Mouse (Mus musculus): Measurements from ENCODE around the gene Loxl1. TPM values are rescaled to one million over a fixed set of nuclear protein-coding genes. Genes with fewer than 3 reads are reported as not detected.

Gene Loxl1
- polyA plus RNA-seq, 1 experiment from 2014 or later = 19.1 TPM

DNA sequence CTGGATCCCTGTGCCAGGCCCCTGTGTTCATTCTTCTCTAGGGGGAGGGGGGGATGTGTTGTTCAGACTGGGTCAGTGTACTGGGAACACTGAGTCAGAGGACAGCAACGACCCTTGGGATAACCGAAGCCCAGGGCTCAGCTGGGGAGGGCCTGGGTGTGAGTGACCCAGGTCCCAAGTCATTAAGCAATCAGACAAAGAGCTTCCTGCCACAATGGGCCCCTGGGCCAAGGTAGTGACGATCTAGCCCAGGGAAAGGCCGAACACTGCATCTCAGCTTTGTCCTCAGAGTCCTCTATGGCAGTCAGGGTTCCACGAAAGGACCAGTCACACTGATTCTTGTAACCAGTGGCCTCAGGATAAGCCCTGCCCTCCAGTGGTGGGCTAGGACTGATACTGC is 9.9 kb downstream of the Loxl1 start:
- Histone ChIP-seq H3K4me3 (ENCODE audit: low read length) (no peak overlapping the region), H3K36me3 (ENCODE audit: control insufficient read depth, insufficient read depth, low read length) (no peaks in the 10 kb centered on the region), H3K9me3 (ENCODE audit: control insufficient read depth, low read length) (no peaks in the 10 kb centered on the region), H3K27ac (ENCODE audit: low read length) (0 out of 2 replicates have a peak overlapping the region, but pooled peaks have one; percentile 71), H3K9ac (ENCODE audit: low read depth, low read length) (no peak overlapping the region), H3K4me2 (ENCODE audit: low read depth, low read length) (no peak overlapping the region), H3K27me3 (replicated peaks; ENCODE audit: control insufficient read depth, insufficient read depth, low read length) (no peaks in the 10 kb centered on the region), H3K4me1 (ENCODE audit: control insufficient read depth, insufficient read depth, low read length) (peaks cover 26% of the 10 kb centered on the region)
- WGBS = 59% methylated on average over 5 of the region's 5 CpGs
- ATAC-seq = no peak

DNA sequence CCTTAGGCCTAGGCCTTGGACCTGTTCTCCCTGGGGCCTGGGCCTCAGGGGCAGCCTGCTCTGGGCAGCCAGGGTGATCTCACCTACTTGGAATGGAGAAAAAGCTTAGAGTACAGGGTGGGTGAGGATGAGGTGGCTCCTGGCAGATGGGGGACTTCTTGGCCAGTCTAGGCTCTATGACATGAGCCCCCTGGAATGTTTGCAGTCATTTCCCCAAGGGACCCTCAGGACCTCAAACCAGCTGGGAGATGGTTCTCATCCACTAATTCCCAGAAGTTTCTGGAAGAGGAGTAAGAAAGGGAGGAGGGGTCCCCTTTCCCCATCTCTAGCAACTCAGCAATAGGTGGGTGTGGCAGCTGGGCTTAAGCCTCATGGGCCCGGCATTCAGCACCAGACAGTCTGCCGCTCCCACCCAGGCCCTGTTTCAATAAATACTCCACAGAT is 13.6 kb downstream of the Loxl1 start:
- no peaks in the 10 kb centered on the region for H3K9me3 ChIP-seq (ENCODE audit: control insufficient read depth, low read length)
- H3K4me3 ChIP-seq (ENCODE audit: low read length) = no peak overlapping the region
- ATAC-seq = peak; percentile 48
- H3K4me1 ChIP-seq (ENCODE audit: control insufficient read depth, insufficient read depth, low read length) = peaks cover 36% of the 10 kb centered on the region
- H3K4me2 ChIP-seq (ENCODE audit: low read depth, low read length) = no peak overlapping the region
- no peak overlapping the region for H3K9ac ChIP-seq (ENCODE audit: low read depth, low read length)
- H3K27me3 ChIP-seq (replicated peaks; ENCODE audit: control insufficient read depth, insufficient read depth, low read length) = no peaks in the 10 kb centered on the region
- no peaks in the 10 kb centered on the region for H3K36me3 ChIP-seq (ENCODE audit: control insufficient read depth, insufficient read depth, low read length)
- H3K27ac ChIP-seq (ENCODE audit: low read length) = peak overlapping the region; percentile 30
- WGBS = 37% methylated on average over 2 of the region's 2 CpGs

DNA sequence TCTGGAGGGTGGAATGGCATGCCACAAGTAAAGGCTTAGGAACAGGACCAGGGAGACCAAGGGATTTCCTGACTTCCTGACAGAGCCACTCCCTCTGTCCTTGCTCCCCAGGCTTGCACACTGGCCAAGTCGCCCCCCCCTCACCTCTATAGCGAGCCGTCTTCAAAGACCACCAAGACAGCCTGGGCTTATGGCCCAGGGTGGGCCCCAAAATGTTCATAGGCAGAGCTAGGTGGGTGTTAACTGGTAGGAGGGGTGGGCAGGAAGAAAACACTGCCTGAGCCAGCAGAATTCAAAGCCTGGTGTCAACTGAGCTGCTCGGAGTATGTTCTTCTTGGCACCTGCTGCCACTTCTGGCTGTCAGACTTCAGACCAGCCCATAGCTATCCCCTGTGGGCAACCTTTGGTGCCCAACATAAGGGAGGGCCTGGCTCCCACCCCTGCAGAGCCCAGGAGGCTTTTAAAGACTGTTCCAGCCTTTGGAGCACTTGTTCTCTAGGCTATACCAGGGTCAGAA is 15.0 kb downstream of the Loxl1 start:
- ATAC-seq = no peak
- H3K4me2 ChIP-seq (ENCODE audit: low read depth, low read length) = no peak overlapping the region
- no peak overlapping the region for H3K27ac ChIP-seq (ENCODE audit: low read length)
- H3K9me3 ChIP-seq (ENCODE audit: control insufficient read depth, low read length) = no peaks in the 10 kb centered on the region
- H3K36me3 ChIP-seq (ENCODE audit: control insufficient read depth, insufficient read depth, low read length) = no peaks in the 10 kb centered on the region
- H3K4me1 ChIP-seq (ENCODE audit: control insufficient read depth, insufficient read depth, low read length) = peaks cover 25% of the 10 kb centered on the region
- WGBS = 64% methylated on average over 4 of the region's 4 CpGs
- H3K27me3 ChIP-seq (replicated peaks; ENCODE audit: control insufficient read depth, insufficient read depth, low read length) = no peaks in the 10 kb centered on the region
- no peak overlapping the region for H3K4me3 ChIP-seq (ENCODE audit: low read length)
- H3K9ac ChIP-seq (ENCODE audit: low read depth, low read length) = no peak overlapping the region

DNA sequence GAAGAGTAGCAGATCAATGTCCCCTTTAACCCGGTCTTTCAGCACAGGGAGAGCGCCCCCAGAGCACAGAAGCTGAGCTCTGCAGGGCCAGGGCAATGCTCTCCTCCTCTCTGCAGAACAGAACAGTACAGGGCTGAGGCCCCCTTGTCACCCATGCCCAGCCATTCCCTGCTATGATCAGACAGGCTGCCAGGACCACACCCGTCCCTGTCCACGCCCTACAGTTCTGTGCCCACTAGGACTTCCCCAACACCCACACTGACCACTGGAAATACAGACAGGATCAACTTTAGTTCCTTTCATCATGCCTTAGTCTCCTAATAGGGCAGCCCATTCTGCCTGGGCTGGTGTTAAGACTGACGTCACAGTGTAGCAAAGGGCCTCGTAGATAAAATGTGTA is 15.9 kb downstream of the Loxl1 start:
- H3K9me3 ChIP-seq (ENCODE audit: control insufficient read depth, low read length) = no peaks in the 10 kb centered on the region
- ATAC-seq = no peak
- no peak overlapping the region for H3K9ac ChIP-seq (ENCODE audit: low read depth, low read length)
- H3K4me1 ChIP-seq (ENCODE audit: control insufficient read depth, insufficient read depth, low read length) = peaks cover 25% of the 10 kb centered on the region
- no peak overlapping the region for H3K27ac ChIP-seq (ENCODE audit: low read length)
- no peak overlapping the region for H3K4me2 ChIP-seq (ENCODE audit: low read depth, low read length)
- H3K27me3 ChIP-seq (replicated peaks; ENCODE audit: control insufficient read depth, insufficient read depth, low read length) = no peaks in the 10 kb centered on the region
- no peaks in the 10 kb centered on the region for H3K36me3 ChIP-seq (ENCODE audit: control insufficient read depth, insufficient read depth, low read length)
- 65% methylated on average over 6 of the region's 6 CpGs for WGBS
- H3K4me3 ChIP-seq (ENCODE audit: low read length) = no peak overlapping the region

DNA sequence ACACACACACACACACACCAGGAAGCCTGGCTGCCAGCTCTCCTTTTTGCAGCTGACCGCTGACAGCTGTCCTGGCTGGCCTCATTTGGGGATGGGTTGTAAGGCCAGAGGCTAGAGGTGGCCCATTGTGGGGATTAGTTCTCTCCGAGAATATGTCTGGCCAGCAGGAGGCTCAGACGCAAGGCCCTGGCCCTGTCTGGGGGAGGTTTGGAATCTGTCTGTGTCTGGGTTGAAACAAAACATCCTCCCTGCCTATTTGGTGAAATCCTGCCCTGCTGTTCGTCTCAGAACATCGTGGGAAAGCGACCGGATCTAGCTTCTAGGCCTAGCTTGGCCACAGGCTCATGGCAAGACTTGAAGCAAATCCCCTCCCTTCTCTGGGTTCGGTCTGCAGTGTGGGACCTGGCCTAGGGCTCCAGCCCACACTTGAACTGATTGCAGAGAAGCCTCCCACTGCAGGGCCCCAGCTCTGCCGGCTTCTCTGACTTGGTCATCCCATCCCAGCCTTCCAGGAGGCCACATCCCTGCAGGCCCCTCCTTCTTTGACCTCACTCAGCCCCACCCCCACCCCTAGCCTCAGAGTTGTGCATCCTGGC is 17.1 kb downstream of the Loxl1 start:
- Histone ChIP-seq H3K9ac (ENCODE audit: low read depth, low read length) (0 out of 2 replicates have a peak overlapping the region, but pooled peaks have one; percentile 40), H3K36me3 (ENCODE audit: control insufficient read depth, insufficient read depth, low read length) (no peaks in the 10 kb centered on the region), H3K4me1 (ENCODE audit: control insufficient read depth, insufficient read depth, low read length) (peaks cover 25% of the 10 kb centered on the region), H3K9me3 (ENCODE audit: control insufficient read depth, low read length) (no peaks in the 10 kb centered on the region), H3K4me3 (ENCODE audit: low read length) (no peak overlapping the region), H3K27me3 (replicated peaks; ENCODE audit: control insufficient read depth, insufficient read depth, low read length) (no peaks in the 10 kb centered on the region), H3K27ac (ENCODE audit: low read length) (peak overlapping the region; percentile 77), H3K4me2 (ENCODE audit: low read depth, low read length) (no peak overlapping the region)
- 30% methylated on average over 9 of the region's 9 CpGs for WGBS
- peak; percentile 70 for ATAC-seq

DNA sequence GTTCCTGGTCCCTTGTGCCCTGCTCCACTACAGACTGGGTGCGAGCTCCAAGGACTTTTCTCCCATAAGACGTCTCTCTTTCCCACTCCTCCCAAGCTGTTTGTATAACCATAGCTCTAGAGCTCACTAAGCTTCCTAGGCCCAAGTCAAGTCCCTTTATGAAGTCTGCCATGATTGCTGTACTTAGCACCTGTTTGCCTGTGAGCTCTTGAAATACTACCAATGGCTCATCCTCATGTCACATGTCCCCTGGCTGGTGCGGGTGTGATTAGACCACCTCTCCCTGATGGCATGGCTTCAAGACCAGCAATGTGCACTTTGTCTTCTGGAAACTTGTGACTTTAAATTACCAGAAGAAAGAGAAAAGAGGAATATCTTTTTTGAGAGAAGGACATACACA is 17.6 kb downstream of the Loxl1 start:
- Histone ChIP-seq H3K4me2 (ENCODE audit: low read depth, low read length) (no peak overlapping the region), H3K9me3 (ENCODE audit: control insufficient read depth, low read length) (no peaks in the 10 kb centered on the region), H3K4me3 (ENCODE audit: low read length) (no peak overlapping the region), H3K36me3 (ENCODE audit: control insufficient read depth, insufficient read depth, low read length) (no peaks in the 10 kb centered on the region), H3K27ac (ENCODE audit: low read length) (peak overlapping the region; percentile 77), H3K27me3 (replicated peaks; ENCODE audit: control insufficient read depth, insufficient read depth, low read length) (no peaks in the 10 kb centered on the region), H3K9ac (ENCODE audit: low read depth, low read length) (no peak overlapping the region), H3K4me1 (ENCODE audit: control insufficient read depth, insufficient read depth, low read length) (peaks cover 25% of the 10 kb centered on the region)
- no peak for ATAC-seq
- 86% methylated on average over 3 of the region's 3 CpGs for WGBS

DNA sequence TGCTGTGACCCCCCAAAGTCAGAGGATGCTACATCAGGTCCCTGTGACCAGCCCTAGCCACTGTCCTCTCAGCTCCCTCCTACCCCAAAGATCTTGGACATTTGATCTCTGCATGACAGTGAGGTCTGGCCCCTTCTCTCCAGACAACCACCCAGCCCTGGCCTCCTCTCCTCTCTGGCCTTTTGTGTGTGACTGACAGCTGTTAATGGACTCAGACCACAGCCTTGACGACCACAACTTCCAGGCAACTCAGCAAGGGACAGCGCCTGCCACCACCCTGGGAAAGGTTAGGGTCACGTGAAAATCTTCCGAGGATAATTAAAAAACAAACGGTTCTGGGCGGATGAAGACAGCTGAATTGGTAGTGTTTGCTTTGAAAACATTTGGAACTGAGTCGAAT is 18.5 kb downstream of the Loxl1 start:
- H3K36me3 ChIP-seq (ENCODE audit: control insufficient read depth, insufficient read depth, low read length) = no peaks in the 10 kb centered on the region
- no peak for ATAC-seq
- no peak overlapping the region for H3K4me3 ChIP-seq (ENCODE audit: low read length)
- WGBS = 62% methylated on average over 7 of the region's 7 CpGs
- H3K4me1 ChIP-seq (ENCODE audit: control insufficient read depth, insufficient read depth, low read length) = peaks cover 18% of the 10 kb centered on the region
- no peaks in the 10 kb centered on the region for H3K9me3 ChIP-seq (ENCODE audit: control insufficient read depth, low read length)
- H3K27ac ChIP-seq (ENCODE audit: low read length) = no peak overlapping the region
- no peaks in the 10 kb centered on the region for H3K27me3 ChIP-seq (replicated peaks; ENCODE audit: control insufficient read depth, insufficient read depth, low read length)
- no peak overlapping the region for H3K4me2 ChIP-seq (ENCODE audit: low read depth, low read length)
- no peak overlapping the region for H3K9ac ChIP-seq (ENCODE audit: low read depth, low read length)

DNA sequence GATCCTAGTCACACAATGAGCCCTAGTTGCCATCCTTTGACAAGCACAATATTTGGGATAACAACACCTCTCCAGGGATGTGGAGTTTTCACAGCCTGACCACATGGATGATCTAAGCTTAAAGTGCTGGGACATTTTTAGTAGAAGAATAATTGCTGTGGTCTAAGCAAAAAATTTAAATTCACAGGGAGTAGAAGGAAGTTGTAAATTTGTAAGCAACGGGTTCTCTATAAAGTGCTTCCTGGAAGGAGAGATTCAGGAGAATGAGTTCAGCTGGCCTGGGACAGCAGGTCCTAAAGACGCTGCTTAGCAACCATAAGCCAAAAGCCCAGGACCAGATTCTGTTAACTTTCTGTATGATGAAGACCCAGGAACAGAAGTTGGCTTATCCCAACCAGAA is 23.1 kb downstream of the Loxl1 start:
- Histone ChIP-seq H3K27me3 (replicated peaks; ENCODE audit: control insufficient read depth, insufficient read depth, low read length) (no peaks in the 10 kb centered on the region), H3K9ac (ENCODE audit: low read depth, low read length) (no peak overlapping the region), H3K36me3 (ENCODE audit: control insufficient read depth, insufficient read depth, low read length) (no peaks in the 10 kb centered on the region), H3K27ac (ENCODE audit: low read length) (no peak overlapping the region), H3K4me2 (ENCODE audit: low read depth, low read length) (no peak overlapping the region), H3K4me1 (ENCODE audit: control insufficient read depth, insufficient read depth, low read length) (0 out of 2 replicates have a peak, but pooled peaks cover 2% of the 10 kb centered on the region), H3K9me3 (ENCODE audit: control insufficient read depth, low read length) (no peaks in the 10 kb centered on the region), H3K4me3 (ENCODE audit: low read length) (no peak overlapping the region)
- 58% methylated on average over 2 of the region's 2 CpGs for WGBS
- no peak for ATAC-seq

DNA sequence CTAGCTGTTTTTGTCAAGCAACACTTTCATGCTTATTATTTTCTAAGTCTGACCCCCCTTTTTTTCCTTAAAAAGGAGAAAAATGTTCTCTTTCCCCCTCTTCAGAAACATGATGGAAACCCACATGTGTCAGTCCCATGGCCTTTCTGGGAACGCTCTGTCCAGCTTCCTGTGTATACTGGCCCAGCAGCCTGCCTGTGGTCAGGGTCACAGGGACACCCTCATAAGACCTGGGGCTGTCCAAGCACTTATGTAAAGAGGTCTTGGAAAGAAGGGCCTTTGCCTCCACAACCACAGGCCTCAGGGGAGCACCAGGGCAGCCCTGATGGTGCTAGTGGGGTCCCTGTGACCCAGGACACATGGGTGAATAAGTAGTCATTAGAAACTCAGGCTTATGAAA is 23.9 kb downstream of the Loxl1 start:
- no peak overlapping the region for H3K27ac ChIP-seq (ENCODE audit: low read length)
- no peaks in the 10 kb centered on the region for H3K9me3 ChIP-seq (ENCODE audit: control insufficient read depth, low read length)
- no peaks in the 10 kb centered on the region for H3K27me3 ChIP-seq (replicated peaks; ENCODE audit: control insufficient read depth, insufficient read depth, low read length)
- no peak overlapping the region for H3K4me2 ChIP-seq (ENCODE audit: low read depth, low read length)
- H3K4me3 ChIP-seq (ENCODE audit: low read length) = no peak overlapping the region
- 0 out of 2 replicates have a peak, but pooled peaks cover under 1% of the 10 kb centered on the region for H3K4me1 ChIP-seq (ENCODE audit: control insufficient read depth, insufficient read depth, low read length)
- no peak overlapping the region for H3K9ac ChIP-seq (ENCODE audit: low read depth, low read length)
- H3K36me3 ChIP-seq (ENCODE audit: control insufficient read depth, insufficient read depth, low read length) = no peaks in the 10 kb centered on the region
- 77% methylated on average over 1 of the region's 1 CpGs for whole genome bisulfite sequencing
- ATAC-seq = no peak

DNA sequence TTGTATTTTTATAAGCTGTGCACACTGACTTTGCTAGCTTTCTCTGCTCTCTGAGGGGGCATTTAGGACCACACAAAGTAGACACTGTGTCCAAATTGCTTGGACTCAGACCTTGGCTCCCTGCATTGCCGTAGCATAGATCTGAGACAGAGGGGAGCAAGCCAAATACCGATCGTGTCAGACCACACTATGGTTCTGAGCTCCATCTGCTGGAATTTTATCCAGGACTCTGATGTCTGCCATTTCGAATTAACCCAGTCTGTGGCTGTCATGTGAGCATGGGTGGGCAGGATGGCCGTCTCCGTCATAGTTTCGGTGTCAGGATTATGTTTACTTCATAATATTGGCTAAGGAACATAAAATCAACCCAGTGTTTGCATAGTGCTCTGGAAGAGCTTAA is 29.6 kb downstream of the Loxl1 start:
- no peak for ATAC-seq
- no peaks in the 10 kb centered on the region for H3K9me3 ChIP-seq (ENCODE audit: control insufficient read depth, low read length)
- H3K4me3 ChIP-seq (ENCODE audit: low read length) = no peak overlapping the region
- no peak overlapping the region for H3K4me2 ChIP-seq (ENCODE audit: low read depth, low read length)
- H3K27ac ChIP-seq (ENCODE audit: low read length) = no peak overlapping the region
- H3K4me1 ChIP-seq (ENCODE audit: control insufficient read depth, insufficient read depth, low read length) = no peaks in the 10 kb centered on the region; the same call in 1 of the 2 replicates
- no peaks in the 10 kb centered on the region for H3K36me3 ChIP-seq (ENCODE audit: control insufficient read depth, insufficient read depth, low read length)
- H3K27me3 ChIP-seq (replicated peaks; ENCODE audit: control insufficient read depth, insufficient read depth, low read length) = no peaks in the 10 kb centered on the region
- WGBS = 56% methylated on average over 7 of the region's 7 CpGs
- H3K9ac ChIP-seq (ENCODE audit: low read depth, low read length) = no peak overlapping the region

All from intestine, embryonic 16.5 days (tissue).